Mouse (Mus musculus) forebrain, postnatal 0 days (tissue): ENCODE results near the gene Myl9. TPM values are rescaled to one million over a fixed set of nuclear protein-coding genes. Genes with fewer than 3 reads are reported as not detected.

Source experiments
- ATAC-seq: fragments of 200-750 bp; cut with Nextera tagmentation; 2 replicates; pipeline ENCODE4 v1.8.0; 2017; ENCODE audit warnings: mild to moderate bottlenecking, moderate library complexity
- DNase-seq: peaks from one replicate; pipeline ENCODE4 v3.0.0-alpha.2; 2015
- H3K27ac ChIP-seq: fragments of 300-500 bp; sonication (generic); 2 replicates; pipeline ENCODE4 v1.5.1; 2014; ENCODE audit warnings: low read depth, mild to moderate bottlenecking, antibody characterized with exemption, low read length, moderate library complexity, mixed read lengths
- H3K27me3 ChIP-seq: fragments of 300-500 bp; sonication (generic); 2 replicates; pipeline ENCODE4 v1.6.1; 2014; ENCODE audit warnings: mild to moderate bottlenecking, low read length, mixed read lengths; ENCODE audit not compliant: insufficient read depth
- H3K36me3 ChIP-seq: fragments of 300-500 bp; sonication (generic); 2 replicates; pipeline ENCODE4 v1.6.1; 2014; ENCODE audit warnings: mild to moderate bottlenecking, moderate library complexity; ENCODE audit not compliant: insufficient read depth
- H3K4me1 ChIP-seq: fragments of 300-500 bp; sonication (generic); 2 replicates; pipeline ENCODE4 v1.6.1; 2014; ENCODE audit warnings: antibody characterized with exemption; ENCODE audit not compliant: insufficient read depth
- H3K4me2 ChIP-seq: fragments of 300-500 bp; sonication (generic); 2 replicates; pipeline ENCODE4 v1.6.1; 2014; ENCODE audit warnings: low read depth, mild to moderate bottlenecking, moderate library complexity
- H3K4me3 ChIP-seq: fragments of 300-500 bp; sonication (generic); 2 replicates; pipeline ENCODE4 v1.5.1; 2014; ENCODE audit warnings: low read depth, low read length, mixed read lengths
- H3K9ac ChIP-seq: fragments of 300-500 bp; sonication (generic); 2 replicates; pipeline ENCODE4 v1.6.1; 2014; ENCODE audit warnings: mild to moderate bottlenecking
- H3K9me3 ChIP-seq: fragments of 300-500 bp; sonication (generic); 2 replicates; pipeline ENCODE4 v1.6.1; 2016; ENCODE audit warnings: low read length
- CTCF ChIP-seq: sonication (generic); IDR thresholded peaks from 2 replicates; pipeline ENCODE4 v1.5.1; 2016; ENCODE audit warnings: antibody characterized with exemption, control low read depth, low read depth
- WGBS: fragments of 180-500 bp; shearing (Covaris S2); extraction: QIAGEN DNeasy Blood & Tissue Kit; methylation state at CpG from one replicate; pipeline ENCODE4 v1.1.7; 2014; 5-methylcytosine and 5-hydroxymethylcytosine counted together
- polyA plus RNA-seq: library from polyadenylated mRNA; unstranded; fragments of >200 nt; fragmentation: Nextera tagmentation; extraction: Ambion mirVana; gene quantifications from 2 replicates; pipeline ENCODE4 v1.2.1, GENCODE M21; 2015
- total RNA-seq: library from RNA; depleted of rRNA; stranded (reverse); fragments of >200 nt; gene quantifications from 2 replicates; pipeline ENCODE4 v1.2.3, GENCODE M21; 2014

The Myl9 gene
- total and polyA plus RNA-seq, 2 experiments from 2014 or later = 34.3 to 34.6 TPM

GRCm38 (mm10) chr2:156763101-156763500 lies 12.1 kb upstream of the Myl9 start:
- no peak overlapping the region for H3K4me2 ChIP-seq
- no peaks in the 10 kb centered on the region for H3K4me1 ChIP-seq
- peak; percentile 27 for ATAC-seq
- no peak overlapping the region for H3K4me3 ChIP-seq
- H3K9me3 ChIP-seq = no peaks in the 10 kb centered on the region
- no peak overlapping the region for H3K9ac ChIP-seq
- H3K36me3 ChIP-seq = peaks cover 68% of the 10 kb centered on the region
- no peaks in the 10 kb centered on the region for H3K27me3 ChIP-seq
- H3K27ac ChIP-seq = no peak overlapping the region
- 68% methylated on average over 11 of the region's 11 CpGs for WGBS
- no peak for TF ChIP-seq CTCF
- DNase-seq = no peak

DNA sequence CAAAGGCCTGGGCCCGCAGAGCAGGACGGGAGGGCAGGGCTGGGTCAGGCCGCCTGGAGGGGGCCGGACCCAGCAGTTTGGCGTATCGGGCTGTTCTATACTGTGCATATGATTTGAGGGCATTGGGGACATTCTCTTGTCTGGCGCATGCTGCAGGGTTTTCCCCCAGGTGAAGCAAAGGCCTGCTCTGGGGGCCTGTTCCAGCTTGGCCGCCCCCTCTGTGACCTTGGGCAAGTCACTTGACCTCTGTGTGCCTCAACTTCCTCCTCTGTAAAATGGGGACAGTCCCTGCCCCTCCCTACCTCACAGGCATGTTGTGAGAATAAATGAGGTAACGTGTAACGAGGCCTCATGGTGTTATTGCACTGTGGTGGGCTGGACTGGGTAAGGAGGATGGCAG lies 11.2 kb upstream of the Myl9 start:
- TF ChIP-seq CTCF = no peak
- Histone ChIP-seq H3K4me1 (no peaks in the 10 kb centered on the region), H3K9me3 (no peaks in the 10 kb centered on the region), H3K9ac (no peak overlapping the region), H3K27ac (no peak overlapping the region), H3K4me2 (no peak overlapping the region), H3K36me3 (peaks cover 59% of the 10 kb centered on the region), H3K4me3 (no peak overlapping the region), H3K27me3 (no peaks in the 10 kb centered on the region)
- DNase-seq = no peak
- 92% methylated on average over 10 of the region's 10 CpGs for WGBS
- ATAC-seq = peak; percentile 14; the same call in 1 of the 2 replicates

GRCm38 (mm10) chr2:156764747-156765146 lies 10.5 kb upstream of the Myl9 start:
- Histone ChIP-seq H3K27me3 (no peaks in the 10 kb centered on the region), H3K9ac (no peak overlapping the region), H3K27ac (peak overlapping the region; percentile 35; the same call in 1 of the 2 replicates), H3K4me1 (no peaks in the 10 kb centered on the region), H3K36me3 (peaks cover 52% of the 10 kb centered on the region), H3K4me2 (no peak overlapping the region), H3K4me3 (no peak overlapping the region), H3K9me3 (no peaks in the 10 kb centered on the region)
- TF ChIP-seq CTCF = no peak
- WGBS = 78% methylated on average over 4 of the region's 4 CpGs
- DNase-seq (no peak), ATAC-seq (no peak)

DNA sequence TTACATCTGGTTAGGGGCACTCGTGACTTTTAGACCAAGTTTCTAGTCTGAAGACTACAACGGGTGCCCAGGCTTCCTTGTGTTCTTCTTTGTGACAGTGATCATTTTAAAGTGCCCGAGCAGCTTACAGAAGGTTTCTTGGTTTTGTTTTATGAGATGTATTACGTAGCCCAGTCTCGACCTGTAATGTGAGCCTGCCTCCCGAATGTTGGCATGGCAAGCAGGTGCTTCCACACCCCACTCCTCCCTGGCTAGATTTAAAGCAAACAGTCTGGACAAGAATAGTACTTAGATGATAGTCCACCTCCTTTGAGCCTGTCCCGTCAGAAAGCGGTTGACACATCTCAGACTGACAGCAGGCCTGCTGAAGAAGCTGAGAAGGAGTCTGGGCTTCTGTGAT lies 9.6 kb upstream of the Myl9 start:
- WGBS = 83% methylated on average over 8 of the region's 8 CpGs
- H3K9ac ChIP-seq = no peak overlapping the region
- ATAC-seq (no peak), DNase-seq (no peak)
- H3K27ac ChIP-seq = no peak overlapping the region
- no peak overlapping the region for H3K4me2 ChIP-seq
- no peaks in the 10 kb centered on the region for H3K9me3 ChIP-seq
- H3K4me1 ChIP-seq = no peaks in the 10 kb centered on the region
- peaks cover 43% of the 10 kb centered on the region for H3K36me3 ChIP-seq
- H3K4me3 ChIP-seq = no peak overlapping the region
- no peak for TF ChIP-seq CTCF
- H3K27me3 ChIP-seq = no peaks in the 10 kb centered on the region

GRCm38 (mm10) chr2:156766227-156767019 lies 8.8 kb upstream of the Myl9 start:
- peaks cover 35% of the 10 kb centered on the region for H3K36me3 ChIP-seq
- no peak overlapping the region for H3K4me2 ChIP-seq
- ATAC-seq (0 out of 2 replicates have a peak, but pooled peaks have one; percentile 7), DNase-seq (no peak)
- H3K27ac ChIP-seq = no peak overlapping the region
- no peaks in the 10 kb centered on the region for H3K9me3 ChIP-seq
- no peak overlapping the region for H3K9ac ChIP-seq
- no peaks in the 10 kb centered on the region for H3K4me1 ChIP-seq
- WGBS = 61% methylated on average over 10 of the region's 10 CpGs
- no peak overlapping the region for H3K4me3 ChIP-seq
- TF ChIP-seq CTCF = no peak
- H3K27me3 ChIP-seq = no peaks in the 10 kb centered on the region

- ATAC-seq = no peak
- Histone ChIP-seq H3K36me3 (peaks cover 28% of the 10 kb centered on the region), H3K27ac (peak overlapping the region; percentile 29; the same call in 1 of the 2 replicates), H3K9ac (no peak overlapping the region), H3K27me3 (no peaks in the 10 kb centered on the region), H3K4me1 (no peaks in the 10 kb centered on the region), H3K4me3 (no peak overlapping the region), H3K4me2 (no peak overlapping the region), H3K9me3 (no peaks in the 10 kb centered on the region)
- DNase-seq = no peak
- 56% methylated on average over 5 of the region's 5 CpGs for WGBS
- TF ChIP-seq CTCF = no peak
Measured at GRCm38 (mm10) chr2:156767108-156767507, 8.1 kb upstream of the Myl9 start.

- H3K4me3 ChIP-seq = no peak overlapping the region
- H3K36me3 ChIP-seq = peaks cover 7% of the 10 kb centered on the region
- no peak for ATAC-seq
- no peak for TF ChIP-seq CTCF
- WGBS = 82% methylated on average over 12 of the region's 12 CpGs
- H3K4me1 ChIP-seq = no peaks in the 10 kb centered on the region; the same call in 1 of the 2 replicates
- H3K27me3 ChIP-seq = no peaks in the 10 kb centered on the region
- H3K9ac ChIP-seq = no peak overlapping the region
- DNase-seq = no peak
- no peak overlapping the region for H3K27ac ChIP-seq
- H3K4me2 ChIP-seq = no peak overlapping the region
- H3K9me3 ChIP-seq = no peaks in the 10 kb centered on the region
Measured at GRCm38 (mm10) chr2:156769274-156769673, 5.9 kb upstream of the Myl9 start.
